Mouse (Mus musculus) heart, embryonic 12.5 days (tissue): ENCODE data around the gene Olfr1293-ps. TPM values are rescaled to one million over a fixed set of nuclear protein-coding genes. Genes with fewer than 3 reads are reported as not detected.

Source experiments
- ATAC-seq: fragments of 200-750 bp; cut with Nextera tagmentation; 2 replicates; pipeline ENCODE4 v1.8.0; 2017; ENCODE audit warnings: moderate TSS enrichment, moderate library complexity; ENCODE audit not compliant: insufficient number of reproducible peaks, low FRiP score
- H3K27ac ChIP-seq: fragments of 300-500 bp; sonication (generic); 2 replicates; pipeline ENCODE4 v1.5.1; 2016; ENCODE audit warnings: mild to moderate bottlenecking, moderate library complexity; ENCODE audit not compliant: poor library complexity, severe bottlenecking
- H3K27me3 ChIP-seq: fragments of 300-500 bp; sonication (generic); replicated peaks from 2 replicates; pipeline ENCODE4 v1.6.1; 2016; ENCODE audit warnings: mild to moderate bottlenecking, moderate library complexity
- H3K36me3 ChIP-seq: fragments of 300-500 bp; sonication (generic); 2 replicates; pipeline ENCODE4 v1.6.1; 2016; ENCODE audit warnings: mild to moderate bottlenecking, moderate library complexity
- H3K4me1 ChIP-seq: fragments of 300-500 bp; sonication (generic); replicated peaks from 2 replicates; pipeline ENCODE4 v1.6.1; 2016; ENCODE audit warnings: mild to moderate bottlenecking
- H3K4me2 ChIP-seq: fragments of 300-500 bp; sonication (generic); 2 replicates; pipeline ENCODE4 v1.6.1; 2016; ENCODE audit warnings: mild to moderate bottlenecking, moderate library complexity
- H3K4me3 ChIP-seq: fragments of 300-500 bp; sonication (generic); 2 replicates; pipeline ENCODE4 v1.5.1; 2016; ENCODE audit warnings: mild to moderate bottlenecking
- H3K9ac ChIP-seq: fragments of 300-500 bp; sonication (generic); 2 replicates; pipeline ENCODE4 v1.6.1; 2016; ENCODE audit warnings: mild to moderate bottlenecking, moderate library complexity
- H3K9me3 ChIP-seq: fragments of 300-500 bp; sonication (generic); replicated peaks from 2 replicates; pipeline ENCODE4 v1.6.1; 2016; ENCODE audit warnings: mild to moderate bottlenecking, moderate library complexity
- WGBS: fragments of 180-500 bp; shearing (Covaris S2); methylation state at CpG from one replicate; pipeline ENCODE4 v1.1.7; 2016; 5-methylcytosine and 5-hydroxymethylcytosine counted together
- polyA plus RNA-seq: library from polyadenylated mRNA; unstranded; fragments of >200 nt; fragmentation: Nextera tagmentation; extraction: Ambion mirVana; gene quantifications from 2 replicates; pipeline ENCODE4 v1.2.1, GENCODE M21; 2016

Gene Olfr1293-ps
- not detected in 2 replicates for polyA plus RNA-seq

- H3K9me3 ChIP-seq: peaks cover 10% of the 10 kb centered on the region; the same call in 1 of the 2 replicates
- H3K4me2 ChIP-seq: no peak within 1 kb of the TSS
- H3K9ac ChIP-seq: no peak within 1 kb of the TSS
- no peak for ATAC-seq
- H3K27ac ChIP-seq: no peak within 1 kb of the TSS
- no peak within 1 kb of the TSS for H3K4me3 ChIP-seq
- no peaks in the 10 kb centered on the region for H3K27me3 ChIP-seq
- no peaks in the 10 kb centered on the region for H3K4me1 ChIP-seq
- 75% methylated on average over 1 of the region's 1 CpGs for WGBS
- H3K36me3 ChIP-seq: no peaks in the 10 kb centered on the region
Observed at GRCm38 (mm10) chr2:111524903-111525302, at the start of gene Olfr1293-ps. Olfr1293-ps (plus strand) TSS chr2:111525203.

- 68% methylated on average over 1 of the region's 1 CpGs for WGBS
- H3K9ac ChIP-seq: no peak within 1 kb of the TSS
- H3K4me2 ChIP-seq: no peak within 1 kb of the TSS
- ATAC-seq: no peak
- H3K36me3 ChIP-seq: no peaks in the 10 kb centered on the region
- H3K9me3 ChIP-seq: no peaks in the 10 kb centered on the region
- no peaks in the 10 kb centered on the region for H3K27me3 ChIP-seq
- no peaks in the 10 kb centered on the region for H3K4me1 ChIP-seq
- no peak within 1 kb of the TSS for H3K27ac ChIP-seq
- H3K4me3 ChIP-seq: no peak within 1 kb of the TSS
Observed at GRCm38 (mm10) chr2:111480519-111480918, 44.5 kb upstream of the Olfr1293-ps start, which contains the start of gene Olfr1289. Olfr1289 (plus strand) TSS chr2:111480819.

- ATAC-seq: no peak
- Histone ChIP-seq H3K27me3 (no peaks in the 10 kb centered on the region), H3K9ac (no peak within 1 kb of the TSS), H3K36me3 (no peaks in the 10 kb centered on the region), H3K27ac (no peak within 1 kb of the TSS), H3K4me1 (no peaks in the 10 kb centered on the region), H3K4me3 (no peak within 1 kb of the TSS), H3K9me3 (no peaks in the 10 kb centered on the region), H3K4me2 (no peak within 1 kb of the TSS)
- 70% methylated on average over 5 of the region's 5 CpGs for WGBS
Observed at GRCm38 (mm10) chr2:111493729-111494128, 31.3 kb upstream of the Olfr1293-ps start, which contains the start of gene Olfr1290. Olfr1290 (minus strand) TSS chr2:111493829.

GRCm38 (mm10) chr2:111496880-111497279, 28.1 kb upstream of the Olfr1293-ps start, which contains the start of gene Olfr1291-ps1:
Olfr1291-ps1 (plus strand) TSS chr2:111497180.
- no peak for ATAC-seq
- Histone ChIP-seq H3K9me3 (no peaks in the 10 kb centered on the region), H3K4me3 (no peak within 1 kb of the TSS), H3K4me2 (no peak within 1 kb of the TSS), H3K27ac (no peak within 1 kb of the TSS), H3K9ac (no peak within 1 kb of the TSS), H3K36me3 (no peaks in the 10 kb centered on the region), H3K4me1 (no peaks in the 10 kb centered on the region), H3K27me3 (no peaks in the 10 kb centered on the region)
- 84% methylated on average over 3 of the region's 3 CpGs for WGBS

- Histone ChIP-seq H3K4me1 (no peaks in the 10 kb centered on the region), H3K4me2 (no peak overlapping the region), H3K27me3 (no peaks in the 10 kb centered on the region), H3K27ac (no peak overlapping the region), H3K9ac (no peak overlapping the region), H3K4me3 (no peak overlapping the region), H3K36me3 (no peaks in the 10 kb centered on the region), H3K9me3 (peaks cover 14% of the 10 kb centered on the region)
- WGBS: 88% methylated on average over 10 of the region's 10 CpGs
- no peak for ATAC-seq
Observed at GRCm38 (mm10) chr2:111517451-111517850, 7.6 kb upstream of the Olfr1293-ps start.

- Histone ChIP-seq H3K4me3 (no peak within 1 kb of the TSS), H3K4me1 (no peaks in the 10 kb centered on the region), H3K9me3 (no peaks in the 10 kb centered on the region), H3K27me3 (no peaks in the 10 kb centered on the region), H3K4me2 (no peak within 1 kb of the TSS), H3K9ac (no peak within 1 kb of the TSS), H3K27ac (no peak within 1 kb of the TSS), H3K36me3 (no peaks in the 10 kb centered on the region)
- WGBS: 40% methylated on average over 1 of the region's 1 CpGs
- ATAC-seq: no peak
Observed at GRCm38 (mm10) chr2:111540191-111540590, 15.2 kb downstream of the Olfr1293-ps start, which contains the start of gene Olfr1294. Olfr1294 (minus strand) TSS chr2:111540291.

GRCm38 (mm10) chr2:111569581-111569980, 44.6 kb downstream of the Olfr1293-ps start, which contains the start of gene Olfr1295:
Olfr1295 (minus strand) TSS chr2:111569681.
- Histone ChIP-seq H3K9me3 (peaks cover 4% of the 10 kb centered on the region; the same call in 1 of the 2 replicates), H3K36me3 (no peaks in the 10 kb centered on the region), H3K27ac (no peak within 1 kb of the TSS), H3K9ac (no peak within 1 kb of the TSS), H3K4me2 (no peak within 1 kb of the TSS), H3K4me3 (no peak within 1 kb of the TSS), H3K4me1 (no peaks in the 10 kb centered on the region), H3K27me3 (no peaks in the 10 kb centered on the region)
- ATAC-seq: no peak

Other genes starting within 250 kb of the Olfr1293-ps start
- gene Olfr1278, start 235.1 kb upstream of the Olfr1293-ps start, polyA plus RNA-seq: not detected in 2 replicates
- gene Olfr1279, start 224.6 kb upstream of the Olfr1293-ps start, polyA plus RNA-seq: not detected in 2 replicates
- not detected in 2 replicates for gene Olfr1280, start 211.2 kb upstream of the Olfr1293-ps start, polyA plus RNA-seq
- gene Olfr1281, start 198.7 kb upstream of the Olfr1293-ps start, polyA plus RNA-seq: not detected in 2 replicates
- gene Olfr1282, start 189.1 kb upstream of the Olfr1293-ps start, polyA plus RNA-seq: not detected in 2 replicates
- not detected in 2 replicates for gene Olfr1283, start 158.4 kb upstream of the Olfr1293-ps start, polyA plus RNA-seq
- gene Olfr1284, start 149.7 kb upstream of the Olfr1293-ps start, polyA plus RNA-seq: not detected in 2 replicates
- gene Olfr1286, start 102.1 kb upstream of the Olfr1293-ps start, polyA plus RNA-seq: not detected in 2 replicates
- gene Olfr1287, start 76.1 kb upstream of the Olfr1293-ps start, polyA plus RNA-seq: not detected in 2 replicates
- gene Olfr1288, start 51.1 kb upstream of the Olfr1293-ps start, polyA plus RNA-seq: not detected in 2 replicates
- gene Olfr1289, start 44.4 kb upstream of the Olfr1293-ps start, polyA plus RNA-seq: not detected in 2 replicates
- 0.09 and 0.33 TPM in 2 replicates for gene Olfr1290, start 31.4 kb upstream of the Olfr1293-ps start, polyA plus RNA-seq
- gene Olfr1291-ps1, start 28.0 kb upstream of the Olfr1293-ps start, polyA plus RNA-seq: not detected in 2 replicates
- gene Olfr1294, start 15.1 kb downstream of the Olfr1293-ps start, polyA plus RNA-seq: not detected in 2 replicates
- not detected in 2 replicates for gene Olfr1295, start 44.5 kb downstream of the Olfr1293-ps start, polyA plus RNA-seq
- not detected in 2 replicates for gene Olfr1297, start 101.3 kb downstream of the Olfr1293-ps start, polyA plus RNA-seq
- gene Olfr1298, start 124.0 kb downstream of the Olfr1293-ps start, polyA plus RNA-seq: not detected in 2 replicates
- not detected in 2 replicates for gene Olfr1299, start 136.2 kb downstream of the Olfr1293-ps start, polyA plus RNA-seq
- not detected in 2 replicates for gene Olfr1301, start 225.8 kb downstream of the Olfr1293-ps start, polyA plus RNA-seq